Mouse (Mus musculus): Measurements from ENCODE around the gene Psg22. TPM values are rescaled to one million over a fixed set of nuclear protein-coding genes. Genes with fewer than 3 reads are reported as not detected.
"Not testable (repeated sequence)": the region's sequence is repeated elsewhere in the genome, so short reads cannot be mapped to it uniquely, and the experiment has no call there.

Psg22 gene
- polyA plus RNA-seq, 1 experiment from 2014 or later = not detected

GRCm38 (mm10) chr7:18733111-18733510 lies 15.2 kb downstream of the Psg22 start:
- no peak for ATAC-seq
- no peak overlapping the region for H3K9ac ChIP-seq (replicated peaks; ENCODE audit: low read depth, low read length)
- no peaks in the 10 kb centered on the region for H3K27me3 ChIP-seq (replicated peaks; ENCODE audit: control insufficient read depth, insufficient read depth, low read length)
- no peaks in the 10 kb centered on the region for H3K9me3 ChIP-seq (ENCODE audit: control insufficient read depth, low read length)
- no peaks in the 10 kb centered on the region for H3K36me3 ChIP-seq (ENCODE audit: control insufficient read depth, insufficient read depth)
- no peaks in the 10 kb centered on the region for H3K4me1 ChIP-seq (replicated peaks; ENCODE audit: control insufficient read depth, insufficient read depth, low read length)
- H3K4me3 ChIP-seq (replicated peaks; ENCODE audit: low read length) = no peak overlapping the region
- H3K27ac ChIP-seq (ENCODE audit: low read length) = no peak overlapping the region
- H3K4me2 ChIP-seq (ENCODE audit: low read length) = no peak overlapping the region

GRCm38 (mm10) chr7:18734451-18734850 lies 16.6 kb downstream of the Psg22 start:
- Histone ChIP-seq H3K27ac (ENCODE audit: low read length) (no peak overlapping the region), H3K4me2 (ENCODE audit: low read length) (no peak overlapping the region), H3K36me3 (ENCODE audit: control insufficient read depth, insufficient read depth) (no peaks in the 10 kb centered on the region), H3K27me3 (replicated peaks; ENCODE audit: control insufficient read depth, insufficient read depth, low read length) (no peaks in the 10 kb centered on the region), H3K9ac (replicated peaks; ENCODE audit: low read depth, low read length) (no peak overlapping the region), H3K4me3 (replicated peaks; ENCODE audit: low read length) (no peak overlapping the region), H3K9me3 (ENCODE audit: control insufficient read depth, low read length) (no peaks in the 10 kb centered on the region), H3K4me1 (replicated peaks; ENCODE audit: control insufficient read depth, insufficient read depth, low read length) (no peaks in the 10 kb centered on the region)
- WGBS = 90% methylated on average over 1 of the region's 1 CpGs
- no peak for ATAC-seq

- Histone ChIP-seq H3K9ac (replicated peaks; ENCODE audit: low read depth, low read length) (peak overlapping the region; percentile 39), H3K27me3 (replicated peaks; ENCODE audit: control insufficient read depth, insufficient read depth, low read length) (no peaks in the 10 kb centered on the region), H3K27ac (ENCODE audit: low read length) (no peak overlapping the region), H3K4me3 (replicated peaks; ENCODE audit: low read length) (peak overlapping the region; percentile 32), H3K4me1 (replicated peaks; ENCODE audit: control insufficient read depth, insufficient read depth, low read length) (no peaks in the 10 kb centered on the region), H3K4me2 (ENCODE audit: low read length) (peak overlapping the region; percentile 39), H3K36me3 (ENCODE audit: control insufficient read depth, insufficient read depth) (no peaks in the 10 kb centered on the region), H3K9me3 (ENCODE audit: control insufficient read depth, low read length) (no peaks in the 10 kb centered on the region)
- peak; percentile 31; the same call in 1 of the 2 replicates for ATAC-seq
- WGBS = 8% methylated on average over 20 of the region's 20 CpGs
Measured at GRCm38 (mm10) chr7:18746189-18746860, 28.4 kb downstream of the Psg22 start.

GRCm38 (mm10) chr7:18747420-18747819 lies 29.5 kb downstream of the Psg22 start:
- not testable (repeated sequence) for H3K27me3 ChIP-seq (replicated peaks; ENCODE audit: control insufficient read depth, insufficient read depth, low read length); H3K4me1 ChIP-seq (replicated peaks; ENCODE audit: control insufficient read depth, insufficient read depth, low read length); H3K4me3 ChIP-seq (replicated peaks; ENCODE audit: low read length); H3K9ac ChIP-seq (replicated peaks; ENCODE audit: low read depth, low read length); ATAC-seq; H3K9me3 ChIP-seq (ENCODE audit: control insufficient read depth, low read length); H3K4me2 ChIP-seq (ENCODE audit: low read length); H3K27ac ChIP-seq (ENCODE audit: low read length); H3K36me3 ChIP-seq (ENCODE audit: control insufficient read depth, insufficient read depth)
- WGBS = 40% methylated on average over 2 of the region's 2 CpGs

- H3K4me2 ChIP-seq (ENCODE audit: low read length) = no peak overlapping the region
- H3K36me3 ChIP-seq (ENCODE audit: control insufficient read depth, insufficient read depth) = no peaks in the 10 kb centered on the region
- no peaks in the 10 kb centered on the region for H3K27me3 ChIP-seq (replicated peaks; ENCODE audit: control insufficient read depth, insufficient read depth, low read length)
- H3K27ac ChIP-seq (ENCODE audit: low read length) = no peak overlapping the region
- H3K4me1 ChIP-seq (replicated peaks; ENCODE audit: control insufficient read depth, insufficient read depth, low read length) = no peaks in the 10 kb centered on the region
- H3K4me3 ChIP-seq (replicated peaks; ENCODE audit: low read length) = no peak overlapping the region
- peak; percentile 23; the same call in 1 of the 2 replicates for ATAC-seq
- no peaks in the 10 kb centered on the region for H3K9me3 ChIP-seq (ENCODE audit: control insufficient read depth, low read length)
- WGBS = 27% methylated on average over 6 of the region's 6 CpGs
- no peak overlapping the region for H3K9ac ChIP-seq (replicated peaks; ENCODE audit: low read depth, low read length)
Measured at GRCm38 (mm10) chr7:18748994-18749895, 31.4 kb downstream of the Psg22 start.

- ATAC-seq = peak; percentile 89
- H3K36me3 ChIP-seq (ENCODE audit: control insufficient read depth, insufficient read depth); H3K9me3 ChIP-seq (ENCODE audit: control insufficient read depth, low read length); H3K9ac ChIP-seq (replicated peaks; ENCODE audit: low read depth, low read length); H3K4me1 ChIP-seq (replicated peaks; ENCODE audit: control insufficient read depth, insufficient read depth, low read length); H3K4me2 ChIP-seq (ENCODE audit: low read length); H3K27ac ChIP-seq (ENCODE audit: low read length); H3K4me3 ChIP-seq (replicated peaks; ENCODE audit: low read length); H3K27me3 ChIP-seq (replicated peaks; ENCODE audit: control insufficient read depth, insufficient read depth, low read length): not testable (repeated sequence)
- 46% methylated on average over 11 of the region's 13 CpGs for WGBS
Measured at GRCm38 (mm10) chr7:18749896-18750477, 32.1 kb downstream of the Psg22 start.

- not testable (repeated sequence) for H3K9me3 ChIP-seq (ENCODE audit: control insufficient read depth, low read length); ATAC-seq; H3K4me3 ChIP-seq (replicated peaks; ENCODE audit: low read length); H3K36me3 ChIP-seq (ENCODE audit: control insufficient read depth, insufficient read depth); H3K9ac ChIP-seq (replicated peaks; ENCODE audit: low read depth, low read length); H3K27ac ChIP-seq (ENCODE audit: low read length); H3K4me1 ChIP-seq (replicated peaks; ENCODE audit: control insufficient read depth, insufficient read depth, low read length); H3K27me3 ChIP-seq (replicated peaks; ENCODE audit: control insufficient read depth, insufficient read depth, low read length); H3K4me2 ChIP-seq (ENCODE audit: low read length)
- 91% methylated on average over 7 of the region's 7 CpGs for WGBS
Measured at GRCm38 (mm10) chr7:18760152-18760551, 42.3 kb downstream of the Psg22 start.

GRCm38 (mm10) chr7:18762885-18763284 lies 45.0 kb downstream of the Psg22 start:
- H3K4me2 ChIP-seq (ENCODE audit: low read length); H3K4me1 ChIP-seq (replicated peaks; ENCODE audit: control insufficient read depth, insufficient read depth, low read length); H3K9ac ChIP-seq (replicated peaks; ENCODE audit: low read depth, low read length); H3K4me3 ChIP-seq (replicated peaks; ENCODE audit: low read length); H3K9me3 ChIP-seq (ENCODE audit: control insufficient read depth, low read length); H3K27ac ChIP-seq (ENCODE audit: low read length); ATAC-seq; H3K27me3 ChIP-seq (replicated peaks; ENCODE audit: control insufficient read depth, insufficient read depth, low read length); H3K36me3 ChIP-seq (ENCODE audit: control insufficient read depth, insufficient read depth): not testable (repeated sequence)
- WGBS = no CpG with 5 or more reads among the region's 2 CpGs
